Mouse (Mus musculus): ENCODE measurements around the gene Clpp.

The Clpp gene

GRCm38 (mm10) chr17:56988441-56988840, 1.7 kb upstream of the Clpp start:
- DNase-seq: no peak

GRCm38 (mm10) chr17:56988921-56989430, 1.1 kb upstream of the Clpp start:
- DNase-seq: no peak

- peak; percentile 87 for DNase-seq
Observed at GRCm38 (mm10) chr17:56989467-56990114, 514 bp upstream of the Clpp start.

- DNase-seq: no peak
Observed at GRCm38 (mm10) chr17:56990966-56991365, 861 bp downstream of the Clpp start.

GRCm38 (mm10) chr17:56995046-56995445, 4.9 kb downstream of the Clpp start:
- DNase-seq: no peak

GRCm38 (mm10) chr17:56996506-56996905, 6.4 kb downstream of the Clpp start:
- no peak for DNase-seq

- DNase-seq: peak; percentile 99
Observed at GRCm38 (mm10) chr17:56997029-56997667, 7.0 kb downstream of the Clpp start, which contains the start of gene Alkbh7. Alkbh7 (plus strand) TSS chr17:56997339.

GRCm38 (mm10) chr17:56999414-56999813, 9.3 kb downstream of the Clpp start:
- DNase-seq: no peak

GRCm38 (mm10) chr17:56999968-57000609, 10.0 kb downstream of the Clpp start, which contains the start of gene Pspn:
Pspn (minus strand) TSS chr17:57000018.
- DNase-seq: no peak

GRCm38 (mm10) chr17:57001228-57001627, 11.1 kb downstream of the Clpp start:
- DNase-seq: no peak

- DNase-seq: no peak
Observed at GRCm38 (mm10) chr17:57003994-57004393, 13.9 kb downstream of the Clpp start.

- no peak for DNase-seq
Observed at GRCm38 (mm10) chr17:57007137-57007905, 17.2 kb downstream of the Clpp start.

GRCm38 (mm10) chr17:57010911-57011235, 20.8 kb downstream of the Clpp start:
- no peak for DNase-seq

- DNase-seq: peak; percentile 96
Observed at GRCm38 (mm10) chr17:57011236-57012141, 21.4 kb downstream of the Clpp start, which contains the start of the genes Gtf2f1 and Gm17949. Gtf2f1 (minus strand) TSS chr17:57011288. Gm17949 (plus strand) TSS chr17:57011469.

GRCm38 (mm10) chr17:57012245-57012795, 22.2 kb downstream of the Clpp start:
- DNase-seq: no peak

- DNase-seq: no peak
Observed at GRCm38 (mm10) chr17:57019693-57020092, 29.6 kb downstream of the Clpp start.

- DNase-seq: no peak
Observed at GRCm38 (mm10) chr17:57020960-57021359, 30.9 kb downstream of the Clpp start.

- DNase-seq: no peak
Observed at GRCm38 (mm10) chr17:57027471-57027870, 37.4 kb downstream of the Clpp start.

GRCm38 (mm10) chr17:57029691-57030090, 39.6 kb downstream of the Clpp start:
- peak; percentile 22 for DNase-seq

GRCm38 (mm10) chr17:57030931-57031660, 41.0 kb downstream of the Clpp start, which contains the start of gene Khsrp:
Khsrp (minus strand) TSS chr17:57031522.
- peak; percentile 55 for DNase-seq
